Mouse (Mus musculus): ENCODE data around the gene Ccl21a. TPM values are rescaled to one million over a fixed set of nuclear protein-coding genes. Genes with fewer than 3 reads are reported as not detected.
"Not testable (repeated sequence)": the region's sequence is repeated elsewhere in the genome, so short reads cannot be mapped to it uniquely, and the experiment has no call there.

The Ccl21a gene
- polyA plus RNA-seq (2016; fragmentation: Nextera tagmentation; extraction: Ambion mirVana) = 0.38 TPM in 1 of 2 replicates, not detected in the other

GRCm38 (mm10) chr4:42773893-42774292 lies at the start of gene Ccl21a:
Ccl21a (minus strand) TSS chr4:42773993.
- ATAC-seq; H3K36me3 ChIP-seq; H3K4me2 ChIP-seq; H3K27ac ChIP-seq; H3K9ac ChIP-seq; H3K4me3 ChIP-seq; H3K4me1 ChIP-seq; H3K9me3 ChIP-seq (replicated peaks); H3K27me3 ChIP-seq (replicated peaks): not testable (repeated sequence)
- WGBS (ENCODE audit: insufficient replicate concordance) = no CpG with 5 or more reads among the region's 5 CpGs

GRCm38 (mm10) chr4:42756477-42756876 lies 17.3 kb downstream of the Ccl21a start, which contains the start of gene Ccl19:
Ccl19 (minus strand) TSS chr4:42756577.
- H3K36me3 ChIP-seq, H3K9ac ChIP-seq: not testable (repeated sequence)
- no CpG with 5 or more reads among the region's 6 CpGs for WGBS (ENCODE audit: insufficient replicate concordance)

GRCm38 (mm10) chr4:42735245-42735644 lies 38.5 kb downstream of the Ccl21a start, which contains the start of gene 4930578G10Rik:
4930578G10Rik (plus strand) TSS chr4:42735545.
- H3K36me3 ChIP-seq; H3K4me1 ChIP-seq; H3K4me2 ChIP-seq; H3K9ac ChIP-seq; ATAC-seq; H3K4me3 ChIP-seq; H3K27ac ChIP-seq; H3K9me3 ChIP-seq (replicated peaks); H3K27me3 ChIP-seq (replicated peaks): not testable (repeated sequence)
- no CpG with 5 or more reads among the region's 13 CpGs for WGBS (ENCODE audit: insufficient replicate concordance)

More at GRCm38 (mm10) chr4:42756477-42756876, 17.3 kb downstream of the Ccl21a start, which contains the start of gene Ccl19:
- H3K4me3 ChIP-seq; H3K9me3 ChIP-seq (replicated peaks); H3K27ac ChIP-seq; H3K4me1 ChIP-seq; ATAC-seq; H3K4me2 ChIP-seq; H3K27me3 ChIP-seq (replicated peaks): not testable (repeated sequence)

Other genes starting within 250 kb of the Ccl21a start
- not detected in 2 replicates for gene Fam205a2, start 245.8 kb downstream of the Ccl21a start, polyA plus RNA-seq (2016; fragmentation: Nextera tagmentation; extraction: Ambion mirVana)
- not detected in 2 replicates for gene Gm10591, start 161.8 kb downstream of the Ccl21a start, polyA plus RNA-seq (2016; fragmentation: Nextera tagmentation; extraction: Ambion mirVana)
- gene Gm2564, start 144.3 kb downstream of the Ccl21a start, polyA plus RNA-seq (2016; fragmentation: Nextera tagmentation; extraction: Ambion mirVana) = not detected in 2 replicates
- not detected in 2 replicates for gene Ccl27b, start 118.7 kb downstream of the Ccl21a start, polyA plus RNA-seq (2016; fragmentation: Nextera tagmentation; extraction: Ambion mirVana)
- gene Il11ra2, start 112.1 kb downstream of the Ccl21a start, polyA plus RNA-seq (2016; fragmentation: Nextera tagmentation; extraction: Ambion mirVana) = not detected in 2 replicates
- not detected in 2 replicates for gene 4930578G10Rik, start 38.4 kb downstream of the Ccl21a start, polyA plus RNA-seq (2016; fragmentation: Nextera tagmentation; extraction: Ambion mirVana)
- not detected in 2 replicates for gene Ccl19, start 17.4 kb downstream of the Ccl21a start, polyA plus RNA-seq (2016; fragmentation: Nextera tagmentation; extraction: Ambion mirVana)
- 0.15 and 0.18 TPM in 2 replicates for gene Fam205a1, start 79.9 kb upstream of the Ccl21a start, polyA plus RNA-seq (2016; fragmentation: Nextera tagmentation; extraction: Ambion mirVana)
- 0.05 and 0.07 TPM in 2 replicates for gene Gm12394, start 82.8 kb upstream of the Ccl21a start, polyA plus RNA-seq (2016; fragmentation: Nextera tagmentation; extraction: Ambion mirVana)
- gene Fam205c, start 100.2 kb upstream of the Ccl21a start, polyA plus RNA-seq (2016; fragmentation: Nextera tagmentation; extraction: Ambion mirVana) = 0.24 and 0.33 TPM in 2 replicates
- gene Phf24, start 142.7 kb upstream of the Ccl21a start, polyA plus RNA-seq (2016; fragmentation: Nextera tagmentation; extraction: Ambion mirVana) = 0.18 and 0.26 TPM in 2 replicates
- gene Dnajb5, start 175.8 kb upstream of the Ccl21a start, polyA plus RNA-seq (2016; fragmentation: Nextera tagmentation; extraction: Ambion mirVana) = 0.94 and 1.2 TPM in 2 replicates
- 0.20 and 0.47 TPM in 2 replicates for gene 1700022I11Rik, start 195.6 kb upstream of the Ccl21a start, polyA plus RNA-seq (2016; fragmentation: Nextera tagmentation; extraction: Ambion mirVana)
- 354 and 366 TPM in 2 replicates for gene Vcp, start 226.5 kb upstream of the Ccl21a start, polyA plus RNA-seq (2016; fragmentation: Nextera tagmentation; extraction: Ambion mirVana)
- gene Fancg, start 236.5 kb upstream of the Ccl21a start, polyA plus RNA-seq (2016; fragmentation: Nextera tagmentation; extraction: Ambion mirVana) = 12.3 and 13.6 TPM in 2 replicates